Mouse (Mus musculus) gastrocnemius, adult 8-10 months (tissue): ENCODE data around the gene Pnma1. TPM values are rescaled to one million over a fixed set of nuclear protein-coding genes. Genes with fewer than 3 reads are reported as not detected.

Experiments used
- DNase-seq, 2 experiments: peaks; one replicate each; pipeline ENCODE4 v3.0.0; 2022; ENCODE audit warnings: low spot score in 2 of 2
- total RNA-seq, 4 experiments: library from RNA; stranded (reverse); gene quantifications; 2 replicates each; pipeline ENCODE4 v1.2.4; 2022

The Pnma1 gene
- total RNA-seq, 4 experiments from 2014 or later, result 0.10 to 0.17 (median 0.16) TPM; not detected in 1

- peak; percentile 73 to 81 for DNase-seq
Measured at GRCm38 (mm10) chr12:84154786-84155522, 6.7 kb upstream of the Pnma1 start.

GRCm38 (mm10) chr12:84153414-84153813, 5.1 kb upstream of the Pnma1 start:
- no peak for DNase-seq

DNA sequence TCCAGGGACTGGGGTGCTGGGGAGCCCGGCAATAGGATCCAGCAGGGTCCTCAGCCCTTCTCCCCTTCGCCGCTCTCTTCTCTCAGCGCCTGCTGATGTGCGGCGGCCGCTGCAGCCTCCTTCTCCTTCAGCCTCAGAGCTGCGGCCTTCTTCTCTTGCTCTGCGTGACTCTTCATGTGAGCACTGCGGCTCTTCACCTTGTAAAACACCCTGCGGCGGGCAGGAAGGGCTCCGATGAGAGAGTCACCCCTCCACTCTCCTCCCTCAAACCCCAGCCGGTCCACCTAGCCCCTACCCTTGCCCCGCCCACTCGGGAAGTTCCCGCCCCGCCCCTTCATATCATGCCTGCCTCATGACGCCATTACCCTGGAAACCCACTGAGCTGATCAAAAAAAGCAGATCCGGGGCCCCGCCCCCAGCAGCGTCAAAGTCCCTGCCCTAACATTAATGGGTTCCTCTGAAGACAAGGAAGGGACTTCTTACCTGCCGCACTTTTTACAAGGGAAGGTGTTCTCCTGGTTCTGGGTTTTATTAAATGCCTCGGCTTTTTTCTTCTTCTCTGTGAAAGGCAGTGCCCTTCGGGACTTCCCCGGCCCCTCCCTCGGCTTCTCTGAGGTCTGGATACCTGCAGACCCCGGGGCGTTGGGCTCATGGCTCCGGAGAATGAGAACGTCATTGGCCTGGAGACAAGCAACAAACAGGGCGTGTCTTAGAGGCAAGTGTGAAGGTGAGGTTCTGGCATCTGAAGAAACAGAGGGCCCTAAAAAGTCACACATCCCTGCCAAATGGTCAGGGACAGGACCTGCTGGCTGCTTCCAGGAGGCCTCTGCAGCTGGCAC, 4.3 kb upstream of the Pnma1 start:
- no peak for DNase-seq

DNA sequence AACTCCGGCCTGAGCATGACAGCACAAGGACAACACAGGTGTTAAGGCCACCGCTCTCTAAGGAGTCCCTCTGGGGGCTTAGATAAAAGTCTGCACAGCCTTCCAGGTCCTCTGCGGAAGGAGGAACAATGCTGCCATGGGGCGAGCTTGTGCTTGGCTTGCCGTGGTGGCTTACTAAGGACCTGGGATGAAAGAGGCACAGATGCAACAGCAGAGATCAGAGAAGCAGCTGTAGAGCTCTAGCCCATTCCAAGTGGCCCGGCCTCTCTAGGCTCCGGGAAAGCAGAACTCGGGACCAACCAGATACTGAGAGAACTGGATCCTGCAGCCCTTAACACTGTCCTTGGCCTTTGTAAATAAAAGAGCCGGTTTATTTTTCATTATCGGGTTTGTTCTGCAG, 3.6 kb upstream of the Pnma1 start:
- DNase-seq, result no peak

- no peak for DNase-seq
Measured at GRCm38 (mm10) chr12:84150976-84151375, 2.7 kb upstream of the Pnma1 start.

GRCm38 (mm10) chr12:84149971-84150370, 1.7 kb upstream of the Pnma1 start:
- DNase-seq, result no peak

DNA sequence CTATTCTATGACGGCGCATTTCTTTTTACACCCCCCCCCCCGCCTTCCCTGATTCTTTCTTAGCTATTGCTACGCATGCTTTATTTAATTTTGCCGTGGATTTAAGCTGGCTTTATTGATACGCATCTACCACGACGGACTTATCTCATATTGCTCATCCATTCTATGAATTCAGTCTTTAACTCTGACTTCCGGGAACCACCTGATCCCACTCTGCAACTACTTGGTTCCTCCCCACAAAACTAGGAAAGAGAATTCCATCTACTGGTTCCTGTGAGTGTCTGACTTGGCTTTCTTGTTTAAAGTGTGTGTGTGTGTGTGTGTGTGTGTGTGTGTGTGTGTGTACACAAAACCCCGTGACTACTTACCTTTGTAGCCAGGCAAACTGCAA, 328 bp upstream of the Pnma1 start:
- DNase-seq, result no peak

- DNase-seq, result no peak
Measured at GRCm38 (mm10) chr12:84142281-84143050, 5.8 kb downstream of the Pnma1 start.

GRCm38 (mm10) chr12:84141271-84141670, 7.0 kb downstream of the Pnma1 start:
- no peak for DNase-seq

DNA sequence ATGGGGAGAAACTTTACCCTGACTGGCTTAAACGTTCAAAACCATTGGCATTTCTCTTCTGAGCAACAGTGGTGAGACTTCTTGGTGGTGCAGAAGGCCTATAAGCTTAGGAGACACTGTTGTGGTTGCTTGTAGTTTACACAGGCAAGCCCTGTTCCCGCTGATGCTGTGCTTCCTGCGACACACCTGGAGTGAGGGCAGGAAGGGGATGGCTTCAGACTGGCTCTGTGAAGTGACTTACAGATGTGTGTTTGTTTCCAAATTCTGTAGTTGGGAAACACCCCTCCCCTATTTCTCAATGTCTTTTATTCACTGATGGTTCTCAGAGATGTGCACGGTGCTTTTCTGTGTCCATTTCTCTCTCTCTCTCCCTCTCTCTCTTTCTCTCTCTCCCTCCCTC, 8.2 kb downstream of the Pnma1 start:
- no peak for DNase-seq

DNA sequence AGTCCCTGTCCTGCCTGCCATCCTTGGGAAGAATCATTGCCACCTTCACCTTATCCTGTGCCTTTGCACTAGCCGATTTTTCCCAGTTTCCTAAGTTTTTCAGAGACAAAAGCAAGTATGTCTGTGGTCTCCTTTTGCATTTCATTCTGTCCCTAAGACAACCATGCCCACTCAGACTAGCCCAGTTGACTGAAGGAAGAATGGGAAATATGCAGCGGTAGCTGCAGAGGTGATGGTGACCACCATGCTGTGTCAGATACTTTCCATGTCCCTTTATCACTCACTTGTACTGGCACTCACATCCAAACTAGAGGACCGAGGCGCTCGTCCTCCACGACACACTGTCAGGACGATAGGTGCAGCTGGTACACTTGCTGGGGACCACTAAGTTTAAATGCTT, 11.2 kb downstream of the Pnma1 start:
- no peak for DNase-seq

GRCm38 (mm10) chr12:84132265-84132664, 16.0 kb downstream of the Pnma1 start:
- DNase-seq, result no peak

- no peak for DNase-seq
Measured at GRCm38 (mm10) chr12:84129931-84130330, 18.4 kb downstream of the Pnma1 start.

- DNase-seq, result no peak
Measured at GRCm38 (mm10) chr12:84128576-84128975, 19.7 kb downstream of the Pnma1 start.

GRCm38 (mm10) chr12:84126899-84127298, 21.4 kb downstream of the Pnma1 start:
- no peak for DNase-seq

DNA sequence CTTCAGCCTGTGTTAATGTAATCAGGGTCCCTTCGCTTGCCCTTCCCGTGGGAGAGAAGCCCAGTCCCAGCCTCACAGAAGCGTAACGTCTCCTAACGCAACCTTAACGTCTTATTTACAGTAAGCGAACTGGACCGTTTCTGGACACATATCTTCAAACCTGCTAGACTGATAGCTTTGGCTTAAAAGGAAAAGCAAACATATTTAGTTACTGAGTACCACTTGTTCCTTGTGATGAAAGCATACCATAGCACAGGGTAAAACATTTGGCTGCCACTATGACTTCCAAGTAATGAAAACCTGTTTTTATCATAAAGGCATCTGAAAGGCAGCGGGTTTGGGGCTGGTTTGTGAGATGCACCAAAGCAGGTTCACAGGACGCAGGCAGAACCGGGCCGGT, 22.4 kb downstream of the Pnma1 start:
- DNase-seq, result no peak

DNA sequence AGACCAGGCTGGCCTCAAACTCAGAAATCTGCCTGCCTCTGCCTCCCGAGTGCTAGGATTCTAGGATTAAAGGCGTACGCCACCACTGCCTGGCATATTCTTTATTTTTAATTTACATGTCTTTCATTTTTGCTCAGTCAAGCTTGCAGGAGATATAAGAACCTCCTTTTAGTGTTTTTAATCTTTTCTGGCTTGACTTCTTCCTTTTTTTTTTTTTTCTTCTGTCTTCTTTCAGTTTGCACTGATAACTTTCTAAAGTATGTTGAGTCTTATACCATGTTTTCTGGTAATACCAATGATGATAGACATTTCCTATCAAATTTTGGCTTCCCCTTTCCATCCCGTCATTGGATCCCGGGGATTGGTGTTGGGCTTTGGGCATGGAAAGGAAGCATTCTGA, 28.7 kb downstream of the Pnma1 start:
- no peak for DNase-seq

- DNase-seq, result peak; percentile 74 to 84
Measured at GRCm38 (mm10) chr12:84114153-84114994, 33.9 kb downstream of the Pnma1 start, which contains the start of gene Dnal1. Dnal1 (plus strand) TSS chr12:84114366.

- DNase-seq, result no peak
Measured at GRCm38 (mm10) chr12:84113676-84114075, 34.6 kb downstream of the Pnma1 start.

DNA sequence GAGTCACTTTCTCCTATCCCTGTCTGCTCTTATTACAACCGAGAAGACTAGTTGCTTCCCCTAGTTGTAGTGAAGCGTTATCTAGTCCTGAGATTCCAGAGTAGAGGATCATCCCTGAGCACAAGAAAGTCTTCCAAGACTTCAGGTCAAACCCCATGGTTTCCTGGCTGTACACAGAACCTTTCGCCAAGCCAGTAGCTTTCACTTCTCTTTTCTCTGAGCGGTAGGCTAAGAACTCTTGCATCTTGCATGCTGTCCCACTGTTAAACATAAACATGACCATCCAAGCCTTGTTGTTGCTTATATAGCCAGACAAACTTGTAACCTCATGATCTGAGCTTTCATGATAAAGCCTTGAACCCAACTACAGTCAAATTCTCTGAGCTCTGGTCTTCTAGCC, 37.5 kb downstream of the Pnma1 start:
- no peak for DNase-seq

- DNase-seq, result no peak
Measured at GRCm38 (mm10) chr12:84109924-84110323, 38.4 kb downstream of the Pnma1 start.
